Mouse (Mus musculus) splenic B cell, adult 2 months (primary cell): ENCODE measurements around the gene Csrnp3.
A peak's percentile ranks its signal among the peaks of the same experiment; 100 is the strongest.
"Not testable (repeated sequence)": the region's sequence is repeated elsewhere in the genome, so short reads cannot be mapped to it uniquely, and the experiment has no call there.

Experiments
- DNase-seq: peaks from one replicate; pipeline ENCODE4 v3.0.0-alpha.2; 2011; ENCODE audit warnings: low read depth, low spot score
- H3K27me3 ChIP-seq: 2 replicates; pipeline ENCODE4 v1.6.1; 2012; ENCODE audit warnings: mild to moderate bottlenecking, low read length, moderate library complexity, mixed read lengths; ENCODE audit not compliant: control insufficient read depth, poor library complexity, insufficient read depth, severe bottlenecking
- H3K36me3 ChIP-seq: 2 replicates; pipeline ENCODE4 v1.6.1; 2012; ENCODE audit warnings: mild to moderate bottlenecking, low read length, moderate library complexity, mixed read lengths; ENCODE audit not compliant: control insufficient read depth, poor library complexity, insufficient read depth, severe bottlenecking

The Csrnp3 gene

GRCm38 (mm10) chr2:65845551-65845950, at the start of gene Csrnp3:
TSS of gene Csrnp3 (plus strand) at chr2:65845767.
- DNase-seq, result no peak
- Histone ChIP-seq H3K27me3 (no peaks in the 10 kb centered on the region; the same call in 1 of the 2 replicates), H3K36me3 (no peaks in the 10 kb centered on the region)

DNA sequence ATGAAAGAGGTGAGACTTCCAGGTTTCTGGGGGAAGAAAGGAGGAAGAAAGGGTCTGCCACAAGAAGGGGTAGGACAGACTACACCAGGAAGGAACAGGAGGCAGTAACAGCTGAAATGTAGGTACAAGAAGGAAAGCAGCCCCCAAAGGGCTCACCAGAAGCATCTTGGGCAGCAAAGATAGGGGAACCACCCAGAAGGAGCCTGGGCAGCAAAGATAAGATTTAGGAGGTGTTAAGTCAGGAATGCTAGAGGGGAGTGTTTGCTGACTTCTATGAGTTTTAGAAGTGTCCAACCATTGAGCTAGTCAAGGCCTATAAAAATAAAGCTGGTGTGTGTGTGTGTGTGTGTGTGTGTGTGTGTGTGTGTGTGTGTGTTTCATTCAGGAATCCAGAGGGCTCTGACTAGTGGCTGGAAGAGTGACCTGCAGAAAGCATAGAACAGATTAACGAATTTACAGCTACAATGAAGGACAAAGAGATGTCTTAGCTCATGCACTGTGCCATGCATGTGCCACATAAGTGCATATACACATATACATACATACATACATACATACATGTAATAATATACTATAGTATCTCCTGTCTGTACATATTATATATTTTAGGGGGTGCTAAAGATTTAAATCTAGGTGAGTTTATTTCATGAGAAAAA, 44.4 kb upstream of the Csrnp3 start:
- no peaks in the 10 kb centered on the region for H3K27me3 ChIP-seq
- DNase-seq, result no peak
- no peaks in the 10 kb centered on the region for H3K36me3 ChIP-seq

- no peak for DNase-seq
- Histone ChIP-seq H3K36me3 (no peaks in the 10 kb centered on the region), H3K27me3 (no peaks in the 10 kb centered on the region)
These were observed 39.0 kb upstream of the Csrnp3 start for GRCm38 (mm10) chr2:65806556-65806955.

DNA sequence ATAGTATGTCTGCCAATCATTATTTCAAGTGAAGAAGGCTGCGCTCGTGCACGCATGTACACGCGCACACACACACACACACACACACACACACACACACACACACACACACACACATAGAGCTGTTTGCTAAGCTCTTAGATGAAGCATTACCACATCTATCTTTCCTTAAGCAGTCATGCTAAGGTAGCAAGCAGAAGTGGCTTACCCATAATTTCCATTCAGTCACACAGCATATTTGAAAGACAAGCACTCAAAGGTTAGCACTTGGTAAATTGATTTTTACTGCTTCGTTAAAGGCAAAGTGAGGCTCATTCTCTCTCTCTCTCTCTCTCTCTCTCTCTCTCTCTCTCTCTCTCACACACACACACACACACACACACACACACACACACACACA, 34.4 kb upstream of the Csrnp3 start:
- DNase-seq, H3K27me3 ChIP-seq, H3K36me3 ChIP-seq: not testable (repeated sequence)

GRCm38 (mm10) chr2:65818080-65818796, 27.3 kb upstream of the Csrnp3 start:
- Histone ChIP-seq H3K36me3 (no peaks in the 10 kb centered on the region), H3K27me3 (no peaks in the 10 kb centered on the region)
- DNase-seq, result peak; percentile 78

DNA sequence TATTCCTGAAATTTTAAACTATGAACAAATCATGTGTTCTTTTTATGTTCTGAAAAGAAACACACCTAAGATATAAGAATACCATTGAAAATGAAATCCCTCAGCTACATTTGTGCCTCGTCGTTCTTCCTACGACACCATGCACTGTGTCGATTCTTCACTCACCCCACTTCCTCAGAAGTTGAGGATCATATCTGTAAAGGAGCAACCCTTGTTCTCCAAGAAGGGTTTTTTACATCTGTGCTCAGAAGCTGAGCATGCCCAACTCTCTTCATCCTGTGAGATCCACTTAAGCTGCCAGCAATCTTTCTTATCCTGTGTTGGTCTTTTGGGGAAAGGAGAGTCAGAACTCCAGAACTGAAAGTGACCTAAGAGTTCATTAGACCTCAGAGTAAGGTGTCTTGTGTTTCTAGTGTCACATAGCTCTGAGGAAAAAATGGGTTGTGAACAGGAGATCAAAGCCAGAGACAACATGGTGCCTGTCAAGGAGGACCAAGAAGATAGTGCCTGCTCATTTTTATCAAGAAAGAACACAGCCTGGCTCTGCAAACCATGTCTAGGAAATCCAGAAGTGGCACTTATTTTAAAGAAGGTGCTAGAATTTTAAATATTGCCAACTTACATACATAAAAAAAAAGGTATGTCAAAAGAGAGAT, 25.3 kb upstream of the Csrnp3 start:
- Histone ChIP-seq H3K27me3 (no peaks in the 10 kb centered on the region), H3K36me3 (no peaks in the 10 kb centered on the region)
- DNase-seq, result no peak

DNA sequence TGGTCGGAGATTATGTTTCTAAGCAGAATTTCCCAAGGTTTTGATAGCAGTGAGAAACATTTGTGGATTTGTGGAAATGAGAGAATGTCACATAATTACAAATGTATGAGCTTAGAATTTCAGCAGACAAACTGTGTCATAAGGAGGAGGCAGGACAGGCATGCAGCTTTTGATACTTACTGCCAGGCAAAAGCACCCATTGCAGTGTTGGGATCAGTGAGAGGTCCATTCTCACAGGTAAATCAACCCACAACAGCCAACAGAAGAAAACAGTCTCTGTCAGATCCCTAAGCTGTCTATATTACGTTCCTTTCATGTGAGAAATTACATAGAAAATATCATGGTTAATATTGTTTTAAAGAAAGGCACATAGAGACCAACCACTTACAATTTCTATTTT, 19.3 kb upstream of the Csrnp3 start:
- no peak for DNase-seq
- Histone ChIP-seq H3K27me3 (no peaks in the 10 kb centered on the region), H3K36me3 (no peaks in the 10 kb centered on the region)

DNA sequence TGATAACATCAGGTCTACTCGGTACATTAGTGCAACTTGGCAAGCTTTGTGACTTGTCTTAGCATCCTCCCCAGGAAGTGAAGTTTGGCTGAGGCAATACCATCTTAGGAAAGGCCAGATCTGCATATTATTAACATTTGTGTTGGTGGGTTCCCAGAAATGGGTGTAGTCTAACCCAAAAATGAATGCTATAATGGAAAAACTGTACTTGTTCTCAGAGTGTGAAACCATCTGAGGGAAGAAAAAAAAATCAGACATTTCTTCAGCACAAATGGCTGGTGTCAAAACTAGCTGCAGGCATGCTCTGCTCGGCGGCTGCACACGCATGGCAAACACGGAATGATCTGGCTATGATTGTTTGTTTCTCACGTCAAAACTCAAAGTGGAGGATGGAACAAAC, 18.8 kb upstream of the Csrnp3 start:
- no peak for DNase-seq
- Histone ChIP-seq H3K36me3 (no peaks in the 10 kb centered on the region), H3K27me3 (no peaks in the 10 kb centered on the region)

DNA sequence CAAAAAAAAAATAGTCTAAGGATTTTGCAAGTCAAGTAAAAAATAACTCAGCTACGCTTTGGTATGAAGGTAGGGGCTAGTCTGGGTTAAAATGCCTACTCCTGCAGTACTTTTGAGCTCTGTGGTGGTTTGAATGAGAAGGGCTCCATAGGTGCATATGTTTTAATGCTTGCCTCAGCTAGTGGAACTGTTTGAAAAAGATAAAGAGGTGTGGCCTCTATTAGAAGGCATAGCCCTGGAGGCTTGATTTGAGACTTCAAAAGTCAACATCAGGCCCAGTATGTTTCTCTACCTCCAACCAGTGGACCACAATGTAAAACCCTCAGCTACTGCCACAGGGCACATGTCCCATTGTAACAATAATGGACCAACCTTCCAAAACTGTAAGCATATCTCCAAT, 16.9 kb upstream of the Csrnp3 start:
- DNase-seq, result no peak
- H3K27me3 ChIP-seq, result no peaks in the 10 kb centered on the region
- no peaks in the 10 kb centered on the region for H3K36me3 ChIP-seq

GRCm38 (mm10) chr2:65832738-65833395, 12.7 kb upstream of the Csrnp3 start:
- Histone ChIP-seq H3K36me3 (no peaks in the 10 kb centered on the region), H3K27me3 (no peaks in the 10 kb centered on the region)
- no peak for DNase-seq

DNA sequence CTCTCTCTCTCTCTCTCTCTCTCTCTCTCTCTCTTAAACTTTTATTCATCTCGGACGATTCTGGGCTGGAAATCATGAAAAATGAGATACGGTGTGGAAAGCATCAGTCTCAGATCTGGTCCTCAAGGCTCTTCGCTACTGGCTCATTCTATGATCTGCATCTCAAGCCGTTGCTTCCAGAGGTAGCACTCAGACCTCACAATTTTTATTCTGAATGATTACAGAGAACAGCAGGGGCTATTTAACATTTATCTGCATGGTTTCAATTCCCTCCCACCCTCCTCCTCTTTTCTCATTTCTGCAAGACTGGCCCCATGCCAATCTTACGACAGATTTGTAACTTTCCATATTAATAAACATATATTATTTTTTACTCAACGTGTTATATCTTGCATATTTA, 12.1 kb upstream of the Csrnp3 start:
- H3K36me3 ChIP-seq, result no peaks in the 10 kb centered on the region
- DNase-seq, result no peak
- H3K27me3 ChIP-seq, result no peaks in the 10 kb centered on the region

DNA sequence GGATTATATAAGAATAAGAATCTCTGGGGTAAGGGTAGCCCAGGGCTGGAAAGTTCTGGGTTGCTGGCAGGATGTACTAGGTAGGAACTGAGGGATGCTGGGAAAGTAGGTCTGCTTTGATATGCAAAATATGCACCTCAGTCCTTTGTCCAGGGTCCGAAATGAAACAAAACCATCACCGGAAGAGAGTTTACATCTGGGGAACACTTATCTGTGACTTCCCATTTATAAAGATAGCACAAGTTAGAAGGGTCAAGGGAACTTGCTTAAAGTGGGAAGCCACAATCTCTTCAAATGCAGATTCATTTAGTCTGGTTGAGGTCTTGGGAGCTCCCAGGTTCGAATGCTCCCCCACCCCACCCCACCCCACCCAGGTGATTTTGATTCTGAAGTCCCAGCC, 4.0 kb upstream of the Csrnp3 start:
- H3K36me3 ChIP-seq, result no peaks in the 10 kb centered on the region
- no peak for DNase-seq
- no peaks in the 10 kb centered on the region; the same call in 1 of the 2 replicates for H3K27me3 ChIP-seq

DNA sequence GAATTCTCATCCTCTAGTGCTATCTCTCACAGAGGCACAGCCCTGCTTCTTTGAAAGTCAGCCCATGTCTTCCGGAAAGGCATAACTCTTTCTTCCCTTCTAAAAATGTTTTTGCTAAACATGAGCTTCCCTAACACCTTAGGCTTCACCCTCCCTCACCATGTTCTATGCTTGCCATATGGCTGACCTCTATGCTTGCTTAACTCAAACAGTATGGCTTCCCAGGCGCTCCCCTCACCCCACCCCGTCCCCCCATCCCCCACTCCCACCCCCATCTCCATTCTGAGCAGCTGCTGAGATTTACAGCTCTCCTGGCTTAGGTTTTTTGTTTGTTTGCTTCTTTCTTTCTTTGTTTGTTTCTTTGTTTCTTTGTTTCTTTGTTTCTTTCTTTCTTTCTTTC, 3.2 kb upstream of the Csrnp3 start:
- Histone ChIP-seq H3K27me3 (no peaks in the 10 kb centered on the region; the same call in 1 of the 2 replicates), H3K36me3 (no peaks in the 10 kb centered on the region)
- no peak for DNase-seq

DNA sequence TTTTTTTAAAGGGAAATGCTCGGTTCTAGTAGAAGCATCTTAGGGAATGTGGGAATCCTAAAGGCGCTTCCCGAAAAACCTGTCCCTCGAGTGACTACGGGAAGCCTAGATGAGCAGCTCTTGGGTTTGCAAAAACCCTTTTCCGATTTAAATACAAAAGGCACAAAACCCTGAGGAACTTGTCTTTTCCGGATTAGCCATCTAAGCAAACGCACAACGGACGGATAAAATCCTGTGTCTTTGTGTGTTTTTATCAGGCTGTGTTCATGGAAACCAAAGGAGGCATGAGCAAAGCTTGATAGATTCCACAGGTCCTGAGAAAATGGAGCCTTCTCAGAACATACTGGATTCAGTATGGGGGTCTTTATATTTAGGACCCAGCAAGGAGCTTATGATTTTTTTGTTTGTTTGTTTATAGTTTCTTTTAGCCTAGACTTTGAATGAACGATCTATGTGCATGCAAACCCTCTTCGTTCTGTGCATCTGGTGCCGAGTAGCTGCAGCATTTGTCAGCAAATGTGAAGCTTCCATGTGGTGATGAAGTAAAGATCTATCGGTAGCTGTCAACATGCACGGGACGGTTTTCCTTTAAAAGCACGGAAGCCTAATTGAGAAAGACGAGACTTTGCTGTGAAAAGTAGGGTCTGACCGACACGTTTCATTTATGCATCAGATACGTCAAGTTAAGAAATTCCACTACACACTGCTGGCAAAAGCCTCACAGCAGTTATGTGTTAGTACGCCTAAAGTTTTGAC, 611 bp downstream of the Csrnp3 start:
- DNase-seq, result no peak
- Histone ChIP-seq H3K36me3 (no peaks in the 10 kb centered on the region), H3K27me3 (no peaks in the 10 kb centered on the region; the same call in 1 of the 2 replicates)
